Mouse (Mus musculus) CH12.LX (cell line): ENCODE results near the gene Abt1. TPM values are rescaled to one million over a fixed set of nuclear protein-coding genes. Genes with fewer than 3 reads are reported as not detected.

Experiments
- DNase-seq: peaks from one replicate; pipeline ENCODE4 v3.0.0-alpha.2; 2013; ENCODE audit errors: extremely low read depth
- H3K27ac ChIP-seq: 2 replicates; pipeline ENCODE4 v1.5.1; 2012; ENCODE audit warnings: low read depth, mild to moderate bottlenecking, control low read depth, moderate library complexity; ENCODE audit not compliant: insufficient read depth
- H3K27me3 ChIP-seq: replicated peaks from 2 replicates; pipeline ENCODE3; 2012; ENCODE audit warnings: inconsistent platforms
- H3K36me3 ChIP-seq, 2 experiments: replicated peaks in 1 of 2; 2 replicates each; pipeline versions ENCODE3 to v1.6.1; 2012; ENCODE audit warnings: inconsistent platforms in 1 of 2, low read length in 1 of 2, mild to moderate bottlenecking in 1 of 2, mixed read lengths in 1 of 2, moderate library complexity in 1 of 2; ENCODE audit not compliant: control insufficient read depth in 1 of 2, insufficient read depth in 1 of 2
- H3K4me1 ChIP-seq, 2 experiments: 2 replicates each; pipeline ENCODE4 v1.6.1; 2012; ENCODE audit warnings: inconsistent platforms in 1 of 2, moderate library complexity in 1 of 2; ENCODE audit not compliant: insufficient read depth in 2 of 2, control insufficient read depth in 1 of 2
- H3K4me2 ChIP-seq: 2 replicates; pipeline ENCODE4 v1.6.1; 2012; ENCODE audit warnings: low read depth, mild to moderate bottlenecking, control low read depth; ENCODE audit not compliant: poor library complexity, insufficient read depth, severe bottlenecking
- H3K4me3 ChIP-seq, 3 experiments: fragments of 150-350 bp in 1 of 3; sonication (generic) in 1 of 3; replicated peaks in 1 of 3; 2 replicates each; pipeline versions ENCODE3 to v1.5.1; 2011 to 2012; ENCODE audit warnings: low read depth in 2 of 3, low read length in 2 of 3, mild to moderate bottlenecking in 2 of 3, moderate library complexity in 2 of 3, control low read depth in 1 of 3, improper control_type of control experiment in 1 of 3, inconsistent platforms in 1 of 3, mixed read lengths in 1 of 3; ENCODE audit not compliant: poor library complexity in 1 of 3
- H3K79me2 ChIP-seq: replicated peaks from 2 replicates; pipeline ENCODE4 v1.6.1; 2012; ENCODE audit warnings: mild to moderate bottlenecking, moderate library complexity; ENCODE audit not compliant: control insufficient read depth, poor library complexity, insufficient read depth, severe bottlenecking; ENCODE audit errors: extremely low read depth
- H3K9ac ChIP-seq: 2 replicates; pipeline ENCODE4 v1.6.1; 2012; ENCODE audit warnings: low read depth, mild to moderate bottlenecking, control low read depth, moderate library complexity; ENCODE audit not compliant: insufficient read depth
- H3K9me3 ChIP-seq: replicated peaks from 2 replicates; pipeline ENCODE3; 2012; ENCODE audit warnings: low read length, inconsistent platforms, mixed read lengths
- BHLHE40 ChIP-seq: IDR thresholded peaks from 2 replicates; pipeline ENCODE4 v1.6.1; 2011; ENCODE audit warnings: mild to moderate bottlenecking, low read depth, low read length, improper control_type of control experiment
- CHD1 ChIP-seq: IDR thresholded peaks from 2 replicates; pipeline ENCODE4 v1.6.1; 2012; ENCODE audit warnings: low read depth, low read length, improper control_type of control experiment, inconsistent platforms
- E2F4 ChIP-seq: IDR thresholded peaks from 2 replicates; pipeline ENCODE4 v1.6.1; 2011; ENCODE audit warnings: low read depth, low read length, improper control_type of control experiment; ENCODE audit not compliant: insufficient replicate concordance
- EP300 ChIP-seq: IDR thresholded peaks from 2 replicates; pipeline ENCODE4 v1.6.1; 2011; ENCODE audit warnings: low read length, improper control_type of control experiment
- ETS1 ChIP-seq: conservative IDR thresholded peaks from 2 replicates; pipeline ENCODE4 v1.6.1; 2012; ENCODE audit warnings: low read depth, mild to moderate bottlenecking, inconsistent platforms, low read length, improper control_type of control experiment, moderate library complexity
- MEF2A ChIP-seq: IDR thresholded peaks from 2 replicates; pipeline ENCODE4 v1.6.1; 2014; ENCODE audit warnings: low read depth, mild to moderate bottlenecking, inconsistent platforms, low read length, improper control_type of control experiment, borderline replicate concordance
- PAX5 ChIP-seq: IDR thresholded peaks from 2 replicates; pipeline ENCODE4 v1.6.1; 2012; ENCODE audit warnings: low read length, inconsistent platforms, mixed read lengths
- RAD21 ChIP-seq: IDR thresholded peaks from 2 replicates; pipeline ENCODE4 v1.6.1; 2011; ENCODE audit warnings: low read depth, mild to moderate bottlenecking, low read length, improper control_type of control experiment, moderate library complexity
- RCOR1 ChIP-seq: conservative IDR thresholded peaks from 2 replicates; pipeline ENCODE4 v1.6.1; 2012; ENCODE audit warnings: low read depth, mild to moderate bottlenecking, inconsistent platforms, low read length, improper control_type of control experiment
- ZC3H11A ChIP-seq: IDR thresholded peaks from 2 replicates; pipeline ENCODE4 v1.6.1; 2012; ENCODE audit warnings: low read depth, mild to moderate bottlenecking, inconsistent platforms, low read length, improper control_type of control experiment
- dilution Hi-C: fragments of 300-500 bp; cut with MboI; formaldehyde crosslinking; loops from 2 replicates; pipeline ENCODE4 v1.14.3; 2020; ENCODE audit warnings: low sequenced_read_pairs; ENCODE audit not compliant: extremely low pct_unique_long_range_greater_than_20kb, extremely low pct_ligation_motif_present
- in situ Hi-C: fragments of 300-500 bp; cut with MboI; formaldehyde crosslinking; loops from 3 replicates; pipeline ENCODE4 v1.14.3; 2019; ENCODE audit warnings: low sequenced_read_pairs, low pct_ligation_motif_present, low pct_unique_long_range_greater_than_20kb, mixed read lengths
- polyA plus RNA-seq: library from polyadenylated mRNA; unstranded; fragments of >175 nt; gene quantifications from 2 replicates; pipeline ENCODE4 v1.2.1, GENCODE M21; 2012; ENCODE audit warnings: low read depth; ENCODE audit not compliant: insufficient read length
- total RNA-seq, 2 experiments: library from RNA; depleted of rRNA; stranded (reverse); fragments of 300-350 nt in 1 of 2; fragments of >200 nt in 1 of 2; gene quantifications; 2 replicates each; pipeline ENCODE4 v1.2.3; 2012 to 2014

The Abt1 gene
- total and polyA plus RNA-seq, 3 experiments: 10.1 to 15.4 (median 11.7) TPM

- dilution Hi-C loops: no loop called here
- peak overlapping the region; percentile 85 for H3K4me2 ChIP-seq
- H3K27me3 ChIP-seq: no peaks in the 10 kb centered on the region
- peak overlapping the region; percentile 87 for H3K9ac ChIP-seq
- TF ChIP-seq ZC3H11A: no peak
- TF ChIP-seq RCOR1: no peak
- no peak for TF ChIP-seq EP300
- no peak for TF ChIP-seq E2F4
- TF ChIP-seq MEF2A: no peak
- H3K4me1 ChIP-seq: peaks cover 0 to 27% of the 10 kb centered on the region in 2 experiments; a peak in 2 of 4 replicates
- peak overlapping the region; percentile 85 for H3K27ac ChIP-seq
- H3K79me2 ChIP-seq: no peaks in the 10 kb centered on the region
- H3K4me3 ChIP-seq: peak overlapping the region; percentile 73 to 80 (median 78)
- in situ Hi-C loops: loop anchor here (25.0 kb wide), 2 partner anchors 1508 to 1583 kb away; partner anchors contain the start of gene Zfp184
- H3K9me3 ChIP-seq: no peaks in the 10 kb centered on the region
- DNase-seq: no peak
- H3K36me3 ChIP-seq: no peaks in the 10 kb centered on the region
Observed at GRCm38 (mm10) chr13:23445156-23445555, 21.5 kb upstream of the Abt1 start.

DNA sequence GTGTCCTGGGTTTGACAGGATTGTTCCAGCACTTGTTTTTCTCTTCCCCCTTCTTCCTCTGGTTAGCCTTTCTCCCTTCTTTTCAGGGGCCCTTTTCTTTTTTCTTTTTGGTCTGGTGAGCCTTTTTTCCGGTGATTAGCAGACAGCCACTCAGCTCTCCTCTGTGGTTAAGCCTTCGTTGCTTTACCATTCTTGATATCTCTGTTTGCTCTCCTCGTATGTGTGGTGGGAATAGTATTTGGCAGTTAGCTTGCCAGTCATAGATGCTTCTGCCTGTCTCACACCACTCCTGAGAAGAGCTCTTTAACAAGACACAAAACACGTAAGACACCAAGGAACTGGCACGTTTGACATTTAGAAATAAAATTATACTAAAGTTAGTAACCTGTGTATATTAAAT, 20.8 kb upstream of the Abt1 start:
- peaks cover 6 to 34% of the 10 kb centered on the region in 2 experiments for H3K4me1 ChIP-seq
- peak overlapping the region; percentile 87; the same call in 1 of the 2 replicates for H3K9ac ChIP-seq
- H3K79me2 ChIP-seq: no peaks in the 10 kb centered on the region
- no peak for TF ChIP-seq MEF2A
- TF ChIP-seq CHD1: no peak
- TF ChIP-seq RAD21: no peak
- TF ChIP-seq RCOR1: no peak
- no peak for TF ChIP-seq ETS1
- H3K36me3 ChIP-seq: no peaks in the 10 kb centered on the region
- DNase-seq: no peak
- H3K9me3 ChIP-seq: no peaks in the 10 kb centered on the region
- H3K27me3 ChIP-seq: no peaks in the 10 kb centered on the region
- in situ Hi-C loops: loop anchor here (25.0 kb wide), 2 partner anchors 1507 to 1582 kb away; partner anchors contain the start of gene Zfp184
- H3K4me2 ChIP-seq: 0 out of 2 replicates have a peak overlapping the region, but pooled peaks have one; percentile 11
- no peak overlapping the region for H3K4me3 ChIP-seq
- dilution Hi-C loops: no loop called here
- no peak overlapping the region for H3K27ac ChIP-seq

DNA sequence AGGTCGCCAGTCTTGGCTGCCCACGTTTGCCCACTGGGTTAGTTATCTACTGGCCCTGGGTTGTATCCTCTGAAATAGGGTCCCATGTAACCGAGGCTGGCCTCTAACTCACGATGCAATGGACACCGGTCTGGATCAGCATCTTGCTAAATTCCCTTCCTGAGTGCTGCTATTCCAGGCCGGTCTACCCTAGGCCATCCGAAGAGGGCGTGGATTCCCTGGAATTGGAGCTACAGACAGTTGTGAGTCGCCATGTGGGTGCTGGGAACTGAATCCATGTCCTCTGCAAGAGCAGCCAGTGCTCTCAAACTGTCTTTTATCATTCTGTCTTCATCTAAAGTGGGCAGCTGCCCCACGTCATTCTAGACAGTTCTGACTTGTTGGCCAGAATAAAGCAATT, 16.2 kb upstream of the Abt1 start:
- TF ChIP-seq ETS1 (no peak), BHLHE40 (no peak), PAX5 (no peak)
- Histone ChIP-seq H3K36me3 (no peaks in the 10 kb centered on the region), H3K27ac (no peak overlapping the region), H3K9me3 (no peaks in the 10 kb centered on the region), H3K4me1 (peaks cover 6 to 23% of the 10 kb centered on the region in 2 experiments), H3K4me2 (no peak overlapping the region), H3K9ac (no peak overlapping the region), H3K4me3 (no peak overlapping the region), H3K79me2 (no peaks in the 10 kb centered on the region), H3K27me3 (no peaks in the 10 kb centered on the region)
- dilution Hi-C loops: no loop called here
- in situ Hi-C loops: loop anchor here (25.0 kb wide), 2 partner anchors 1503 to 1578 kb away; partner anchors contain the start of gene Zfp184
- no peak for DNase-seq
